Mouse (Mus musculus): Measurements from ENCODE around the gene Pitpnc1.
A peak's percentile ranks its signal among the peaks of the same experiment; 100 is the strongest.

Gene Pitpnc1

GRCm38 (mm10) chr11:107327326-107327725 lies 143.2 kb downstream of the Pitpnc1 start:
- DNase-seq (ENCODE audit: low spot score): peak; percentile 52

DNA sequence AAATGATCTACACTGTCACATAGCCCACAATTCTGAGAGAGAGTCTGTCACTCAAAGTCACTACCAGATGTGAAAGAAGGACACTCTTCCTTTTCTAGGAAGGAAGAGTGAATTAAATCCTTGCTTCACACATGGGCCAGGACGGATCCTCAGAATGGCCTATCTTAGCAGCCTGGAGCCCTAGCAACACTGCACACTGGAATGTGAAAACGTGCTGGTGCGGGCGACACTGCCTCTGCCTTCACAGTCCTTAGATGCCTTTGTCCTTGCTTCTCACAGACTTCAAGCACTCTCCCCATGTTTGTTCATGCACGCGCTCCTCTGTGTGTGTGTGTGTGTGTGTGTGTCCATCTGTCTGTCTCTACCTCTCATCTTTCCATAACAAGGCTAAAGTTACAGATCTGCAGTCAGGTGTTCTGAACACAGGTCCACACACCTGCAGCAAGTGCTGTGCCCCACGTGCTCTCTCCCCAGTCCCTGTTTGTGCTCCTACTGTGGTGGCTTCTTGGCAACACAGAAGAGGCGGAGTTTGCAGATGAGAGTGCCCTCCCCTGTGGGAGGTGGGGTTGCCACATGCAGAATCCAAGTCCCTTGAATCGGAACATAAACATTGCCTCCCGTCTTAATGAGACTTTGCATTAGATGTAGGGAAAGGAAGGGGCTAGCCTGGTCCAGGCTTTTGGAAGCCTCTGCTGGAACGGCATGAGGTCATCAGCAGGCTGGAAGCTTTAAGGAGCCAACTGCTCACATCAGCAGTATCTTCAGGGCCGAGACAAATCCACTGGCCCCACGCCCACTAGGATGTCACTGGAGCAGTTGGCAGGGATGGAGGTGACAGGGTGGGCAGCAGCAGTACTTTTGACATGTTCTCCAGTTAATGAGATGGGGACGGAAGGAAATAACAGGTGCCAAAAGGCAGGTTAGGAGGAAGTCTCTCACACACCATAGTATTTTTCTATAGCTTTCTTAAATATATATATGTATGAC lies 144.5 kb downstream of the Pitpnc1 start:
- no peak for DNase-seq (ENCODE audit: low spot score)

DNA sequence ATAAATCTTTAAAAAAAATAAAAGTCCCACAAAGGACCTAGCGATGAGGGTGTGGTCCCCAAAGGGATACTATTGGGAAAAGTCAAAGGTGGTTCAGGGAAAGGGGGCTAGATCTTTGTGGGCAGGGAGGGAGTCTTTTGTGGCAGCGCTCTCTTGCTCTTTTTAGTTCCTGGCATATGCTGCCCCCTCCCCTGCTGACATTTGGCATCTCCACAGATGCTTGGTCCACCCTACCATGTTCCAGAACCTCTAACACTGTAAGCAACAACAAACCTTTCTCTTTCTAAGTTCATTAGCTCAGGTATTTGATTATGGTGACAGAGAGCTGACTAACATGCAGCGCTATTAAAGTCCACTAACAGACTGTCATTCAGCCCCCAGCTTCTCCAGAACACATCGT lies 145.3 kb downstream of the Pitpnc1 start:
- DNase-seq (ENCODE audit: low spot score): no peak

- peak; percentile 52 for DNase-seq (ENCODE audit: low spot score)
Measured at GRCm38 (mm10) chr11:107323173-107323572, 147.3 kb downstream of the Pitpnc1 start.

GRCm38 (mm10) chr11:107322226-107322625 lies 148.3 kb downstream of the Pitpnc1 start:
- no peak for DNase-seq (ENCODE audit: low spot score)

DNA sequence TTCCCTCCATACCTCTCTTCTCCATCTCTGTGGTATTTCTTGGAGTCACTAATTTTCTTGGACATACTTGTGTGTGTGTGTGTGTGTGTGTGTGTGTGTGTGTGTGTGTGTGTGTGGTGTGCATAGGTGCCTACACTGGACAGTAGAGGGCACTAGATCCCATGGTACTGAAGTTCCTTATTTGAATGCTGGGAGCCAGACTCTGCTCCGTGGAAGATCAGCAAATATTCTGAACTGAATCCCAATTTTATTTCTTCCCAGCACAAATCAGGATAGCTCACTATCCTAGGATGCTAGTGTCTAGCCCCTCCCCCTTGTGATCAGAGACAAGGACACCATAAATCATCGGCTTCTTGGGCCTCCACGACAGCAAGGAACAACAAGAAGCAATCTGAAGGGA lies 148.7 kb downstream of the Pitpnc1 start:
- DNase-seq (ENCODE audit: low spot score): no peak

DNA sequence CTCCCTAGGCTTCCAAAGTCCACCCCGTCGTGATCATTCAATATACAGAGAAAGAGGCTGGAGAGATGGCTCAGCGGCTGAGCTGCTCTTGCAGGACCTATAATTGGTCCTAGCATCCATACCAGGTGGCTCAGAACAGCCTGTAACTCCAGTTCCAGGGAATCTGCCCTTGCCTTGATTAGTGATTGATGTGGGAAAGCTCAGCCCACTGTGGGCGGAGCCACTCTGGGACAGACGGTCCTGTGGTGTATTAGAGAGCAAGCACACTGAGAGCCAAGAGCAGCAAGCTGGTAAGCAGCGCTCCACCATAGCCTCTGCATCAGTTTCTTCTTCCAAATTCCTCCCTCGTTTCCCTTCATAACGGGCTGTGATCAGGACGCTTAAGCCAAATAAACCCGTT lies 150.6 kb downstream of the Pitpnc1 start:
- DNase-seq (ENCODE audit: low spot score): no peak

GRCm38 (mm10) chr11:107317653-107318281 lies 152.7 kb downstream of the Pitpnc1 start:
- no peak for DNase-seq (ENCODE audit: low spot score)

- DNase-seq (ENCODE audit: low spot score): no peak
Measured at GRCm38 (mm10) chr11:107315475-107315874, 155.0 kb downstream of the Pitpnc1 start.

DNA sequence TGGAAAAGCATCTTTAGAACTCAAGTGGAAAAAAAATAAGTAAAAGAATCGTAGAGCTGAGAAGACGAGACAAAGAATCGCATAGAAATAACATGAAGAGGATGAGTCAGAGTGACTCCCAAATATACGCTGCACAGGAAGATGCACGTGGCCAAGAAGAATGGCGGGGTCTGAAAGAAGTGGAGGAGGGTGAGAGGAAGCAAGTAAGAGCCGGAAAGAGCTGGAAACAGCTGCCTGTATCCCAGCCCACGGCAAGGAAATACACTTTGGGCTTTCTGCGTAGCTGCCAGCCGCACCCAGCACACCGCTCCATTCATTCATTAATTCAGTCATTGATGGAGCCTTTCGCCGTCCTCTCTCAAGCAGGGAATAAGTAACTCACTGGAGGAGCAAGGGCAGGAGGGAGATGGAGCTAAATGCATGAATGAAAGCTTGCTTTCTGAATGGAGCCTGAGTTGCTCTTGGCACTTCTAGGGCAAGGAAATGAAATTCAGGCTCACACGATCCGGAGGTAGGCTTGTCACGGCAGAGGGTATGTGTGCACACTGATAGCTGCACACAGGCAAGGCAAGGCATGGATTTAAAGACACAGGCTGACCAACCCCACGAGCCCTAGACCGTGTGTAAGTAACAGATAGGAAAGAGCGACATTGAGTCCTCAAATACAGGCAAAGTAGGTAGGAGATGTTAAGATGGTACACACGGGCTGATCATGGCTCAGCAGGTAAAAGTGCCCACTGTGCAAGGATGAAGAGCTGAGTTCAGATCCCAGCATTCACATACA lies 160.0 kb downstream of the Pitpnc1 start:
- DNase-seq (ENCODE audit: low spot score): no peak

- DNase-seq (ENCODE audit: low spot score): no peak
Measured at GRCm38 (mm10) chr11:107306170-107306569, 164.3 kb downstream of the Pitpnc1 start.

DNA sequence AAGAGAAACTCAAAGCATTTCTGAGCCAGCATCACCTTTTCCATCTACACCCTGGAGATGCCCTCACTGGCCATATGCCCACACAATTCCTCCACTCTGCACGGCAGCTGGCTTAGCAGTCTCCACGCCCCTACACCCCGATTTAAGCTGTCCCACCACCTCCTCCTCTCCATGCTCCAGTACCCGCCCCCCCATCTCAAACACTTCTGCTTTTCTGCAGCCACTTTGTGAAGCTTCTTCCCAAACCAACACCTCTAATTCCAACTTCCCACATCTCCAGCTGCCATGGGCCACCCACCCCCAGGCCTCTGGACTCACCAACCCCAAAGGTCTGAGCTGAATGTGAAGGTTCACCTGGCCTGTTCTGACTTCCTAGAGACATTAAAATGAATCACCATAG lies 168.4 kb downstream of the Pitpnc1 start:
- DNase-seq (ENCODE audit: low spot score): no peak

- no peak for DNase-seq (ENCODE audit: low spot score)
Measured at GRCm38 (mm10) chr11:107300235-107300634, 170.3 kb downstream of the Pitpnc1 start.

- DNase-seq (ENCODE audit: low spot score): no peak
Measured at GRCm38 (mm10) chr11:107299511-107300120, 170.9 kb downstream of the Pitpnc1 start.

- no peak for DNase-seq (ENCODE audit: low spot score)
Measured at GRCm38 (mm10) chr11:107296176-107296575, 174.3 kb downstream of the Pitpnc1 start.

GRCm38 (mm10) chr11:107292036-107292435 lies 178.5 kb downstream of the Pitpnc1 start:
- DNase-seq (ENCODE audit: low spot score): no peak

DNA sequence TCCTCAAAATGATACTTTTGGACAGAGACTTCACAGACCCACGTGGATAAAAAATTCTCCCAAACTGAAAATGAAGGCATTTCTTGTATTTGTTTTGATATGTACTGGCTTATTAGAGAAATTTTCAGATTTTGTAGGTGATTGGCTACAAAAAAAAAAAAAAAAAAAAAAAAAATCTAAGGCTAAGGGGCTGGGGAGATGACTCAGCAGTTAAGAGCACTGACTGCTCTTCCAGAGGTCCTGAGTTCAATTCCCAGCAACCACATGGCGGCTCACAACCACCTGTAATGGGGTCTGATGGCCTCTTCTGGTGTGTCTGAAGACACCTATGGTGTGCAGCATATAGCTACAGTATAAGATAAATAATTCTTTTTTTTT lies 182.3 kb downstream of the Pitpnc1 start:
- DNase-seq (ENCODE audit: low spot score): no peak

GRCm38 (mm10) chr11:107287215-107288185 lies 183.0 kb downstream of the Pitpnc1 start:
- DNase-seq (ENCODE audit: low spot score): no peak

DNA sequence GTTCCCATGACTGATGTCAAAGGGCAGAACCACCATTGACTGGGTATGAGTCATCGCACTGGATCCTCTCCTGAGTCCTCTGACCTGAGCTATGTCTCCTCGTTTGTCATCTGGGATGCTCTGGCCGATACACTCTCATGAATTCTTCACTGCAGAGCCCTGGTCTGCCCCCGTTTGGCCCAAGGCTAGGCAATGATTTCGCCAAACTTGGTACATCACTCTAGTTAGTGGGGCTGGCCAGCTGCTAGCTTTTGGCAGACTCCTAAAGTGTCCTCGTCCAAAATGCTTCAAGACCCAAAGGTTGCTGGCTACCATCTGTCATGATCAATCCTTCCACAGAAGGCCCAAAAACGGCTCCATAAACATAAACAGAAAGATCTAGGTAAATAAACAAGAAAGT lies 184.8 kb downstream of the Pitpnc1 start:
- DNase-seq (ENCODE audit: low spot score): no peak

DNA sequence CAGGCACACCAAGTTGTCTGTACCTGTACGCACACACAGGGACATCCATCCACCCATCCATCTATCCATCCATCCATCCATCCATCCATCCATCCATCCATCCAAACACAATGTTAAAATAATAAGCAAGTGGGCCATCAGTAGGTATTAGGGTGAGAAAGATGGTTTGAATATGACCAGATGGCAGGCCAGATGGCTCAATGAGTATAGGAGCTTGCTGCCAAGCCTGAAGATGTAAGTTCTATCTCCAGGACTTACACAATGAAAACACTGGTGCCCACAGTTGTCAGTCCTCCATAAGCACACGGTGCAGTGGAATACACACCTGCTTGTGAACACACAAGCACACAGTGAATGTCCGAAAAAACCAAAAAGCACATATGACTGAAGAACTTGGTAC lies 186.9 kb downstream of the Pitpnc1 start:
- no peak for DNase-seq (ENCODE audit: low spot score)

DNA sequence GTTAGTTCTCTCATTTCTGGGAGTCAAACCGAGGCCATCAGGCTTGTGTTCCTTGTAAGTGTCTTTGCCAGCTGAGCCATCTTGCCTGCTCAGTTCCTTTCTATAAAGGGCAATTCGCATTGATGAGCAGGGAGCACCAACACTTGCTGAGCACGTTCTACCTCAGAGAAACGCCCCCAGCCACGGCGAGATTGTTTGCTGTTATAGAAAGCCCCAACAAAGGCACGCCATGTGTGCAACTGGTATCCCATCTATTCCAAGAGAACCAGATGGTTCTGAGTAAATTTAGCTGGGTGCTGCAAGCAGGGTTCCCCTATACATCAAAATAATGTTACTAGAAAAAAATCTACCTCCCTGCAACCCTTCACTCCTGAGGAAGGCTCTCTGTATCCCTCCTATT lies 188.0 kb downstream of the Pitpnc1 start:
- DNase-seq (ENCODE audit: low spot score): no peak
